Mouse (Mus musculus) ES-E14 (cell line): ENCODE results near the gene Bms1.

Experiments
- MAFK ChIP-seq: IDR thresholded peaks from 2 replicates; pipeline ENCODE4 v1.6.1; 2014; ENCODE audit warnings: mild to moderate bottlenecking, low read depth, low read length, inconsistent platforms; ENCODE audit not compliant: insufficient read depth
- ZC3H11A ChIP-seq: IDR thresholded peaks from 2 replicates; pipeline ENCODE4 v1.6.1; 2012; ENCODE audit warnings: low read depth, mild to moderate bottlenecking, inconsistent platforms, low read length, borderline replicate concordance
- ZNF384 ChIP-seq: IDR thresholded peaks from 2 replicates; pipeline ENCODE4 v1.6.1; 2012; ENCODE audit warnings: low read depth, low read length, inconsistent platforms

DNA sequence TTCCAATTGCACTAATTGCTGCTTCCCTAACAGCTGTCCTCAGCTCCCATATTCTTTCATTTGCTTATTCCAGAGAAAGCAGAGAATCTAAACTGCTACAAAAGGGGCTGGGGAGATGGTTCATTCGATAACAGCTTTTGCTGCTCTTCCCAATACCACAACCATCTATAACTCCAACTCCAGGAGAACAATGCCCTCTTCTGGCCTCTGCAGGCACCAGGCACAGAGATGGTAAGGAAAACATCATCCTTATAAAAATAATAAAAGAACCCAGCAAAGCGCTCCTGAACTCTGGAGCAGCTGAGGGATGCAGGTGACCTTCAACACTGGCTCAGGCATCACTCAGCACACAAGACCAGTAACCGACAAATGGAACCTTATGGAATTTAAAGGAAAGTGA is 33.3 kb downstream of the Bms1 start:
- no peak for TF ChIP-seq ZNF384
- TF ChIP-seq ZC3H11A: no peak
- no peak for TF ChIP-seq MAFK
